Mouse (Mus musculus) midbrain, embryonic 14.5 days (tissue): ENCODE measurements around the gene Ndufs1. TPM values are rescaled to one million over a fixed set of nuclear protein-coding genes. Genes with fewer than 3 reads are reported as not detected.

ENCODE experiments used
- ATAC-seq: fragments of 200-750 bp; cut with Nextera tagmentation; 2 replicates; pipeline ENCODE4 v1.8.0; 2017; ENCODE audit warnings: moderate number of reproducible peaks, moderate library complexity; ENCODE audit not compliant: low FRiP score, low TSS enrichment
- DNase-seq: peaks from one replicate; pipeline ENCODE4 v3.0.0-alpha.2; 2015
- H3K27ac ChIP-seq: fragments of 300-500 bp; sonication (generic); replicated peaks from 2 replicates; pipeline ENCODE4 v1.5.1; 2014; ENCODE audit warnings: mild to moderate bottlenecking, low read depth, low read length, moderate library complexity
- H3K27me3 ChIP-seq: fragments of 300-500 bp; sonication (generic); 2 replicates; pipeline ENCODE4 v1.6.1; 2014; ENCODE audit warnings: low read length, control low read depth, mixed read lengths; ENCODE audit not compliant: control insufficient read depth, insufficient read depth
- H3K36me3 ChIP-seq: fragments of 300-500 bp; sonication (generic); 2 replicates; pipeline ENCODE4 v1.6.1; 2014; ENCODE audit warnings: low read length, control low read depth; ENCODE audit not compliant: control insufficient read depth, insufficient read depth
- H3K4me1 ChIP-seq: fragments of 300-500 bp; sonication (generic); 2 replicates; pipeline ENCODE4 v1.6.1; 2014; ENCODE audit warnings: mild to moderate bottlenecking, antibody characterized with exemption, low read length, control low read depth; ENCODE audit not compliant: control insufficient read depth, insufficient read depth
- H3K4me2 ChIP-seq: fragments of 300-500 bp; sonication (generic); 2 replicates; pipeline ENCODE4 v1.6.1; 2014; ENCODE audit warnings: mild to moderate bottlenecking, low read length, moderate library complexity
- H3K4me3 ChIP-seq: fragments of 300-500 bp; sonication (generic); replicated peaks from 2 replicates; pipeline ENCODE4 v1.5.1; 2014; ENCODE audit warnings: low read depth, low read length
- H3K9ac ChIP-seq: fragments of 300-500 bp; sonication (generic); replicated peaks from 2 replicates; pipeline ENCODE4 v1.6.1; 2014; ENCODE audit warnings: mild to moderate bottlenecking, low read length, moderate library complexity
- H3K9me3 ChIP-seq: fragments of 300-500 bp; sonication (generic); 2 replicates; pipeline ENCODE4 v1.6.1; 2016; ENCODE audit warnings: low read length, control low read depth, mixed read lengths; ENCODE audit not compliant: control insufficient read depth
- WGBS: fragments of 180-500 bp; shearing (Covaris S2); extraction: QIAGEN DNeasy Blood & Tissue Kit; methylation state at CpG from one replicate; pipeline ENCODE4 v1.1.7; 2014; 5-methylcytosine and 5-hydroxymethylcytosine counted together
- microRNA-seq: library from miRNA; unstranded; fragments of <30 nt; microRNA quantifications from one replicate; pipeline ENCODE4, GENCODE M21; 2016
- polyA plus RNA-seq: library from polyadenylated mRNA; unstranded; fragments of >200 nt; fragmentation: Nextera tagmentation; extraction: Ambion mirVana; gene quantifications from 2 replicates; pipeline ENCODE4 v1.2.1, GENCODE M21; 2014

Ndufs1 gene
- polyA plus RNA-seq, 1 experiment from 2014 or later: 136 TPM

DNA sequence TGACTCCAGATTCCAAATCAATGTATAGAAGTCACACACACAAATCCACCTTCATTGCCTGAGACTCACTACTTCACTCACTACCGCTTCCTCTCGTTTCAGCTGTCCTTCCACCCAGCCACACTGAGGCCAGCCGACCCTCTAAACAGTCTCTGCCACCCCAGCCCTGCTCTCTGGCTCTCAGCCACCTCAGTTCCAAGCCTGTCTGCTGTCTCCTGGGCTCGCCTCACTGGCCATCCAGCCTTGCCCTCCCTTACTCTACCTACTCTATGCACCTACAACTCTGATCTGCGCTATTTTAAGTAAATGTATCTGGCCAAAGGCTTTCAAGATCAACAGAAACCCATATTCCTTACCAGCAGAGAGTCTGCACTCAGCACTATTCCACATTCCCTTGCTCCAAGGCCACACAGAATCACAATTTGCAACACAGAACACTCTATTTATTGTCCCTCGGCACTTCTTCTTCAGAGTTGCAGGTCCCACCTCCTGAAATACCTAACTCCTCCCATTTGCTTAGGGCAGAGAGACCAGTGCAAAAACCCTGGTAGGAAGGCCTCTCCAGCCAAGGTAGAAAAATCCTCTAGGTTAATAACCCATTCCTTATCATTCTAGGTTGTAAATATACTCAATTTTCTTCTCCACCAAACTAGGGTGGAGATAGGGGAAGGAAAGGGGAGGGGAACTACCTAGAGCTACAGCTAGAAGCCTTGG is 68.9 kb downstream of the Ndufs1 start:
- peaks cover 11% of the 10 kb centered on the region for H3K4me1 ChIP-seq
- 88% methylated on average over 6 of the region's 6 CpGs for WGBS
- no peak overlapping the region for H3K9ac ChIP-seq
- ATAC-seq: no peak
- no peak overlapping the region for H3K4me3 ChIP-seq
- peaks cover 13% of the 10 kb centered on the region for H3K36me3 ChIP-seq
- H3K27ac ChIP-seq: no peak overlapping the region
- DNase-seq: no peak
- H3K9me3 ChIP-seq: no peaks in the 10 kb centered on the region
- H3K4me2 ChIP-seq: no peak overlapping the region
- no peaks in the 10 kb centered on the region for H3K27me3 ChIP-seq

- ATAC-seq (no peak), DNase-seq (no peak)
- no peak overlapping the region for H3K4me3 ChIP-seq
- H3K4me1 ChIP-seq: no peaks in the 10 kb centered on the region
- no peaks in the 10 kb centered on the region for H3K27me3 ChIP-seq
- H3K27ac ChIP-seq: no peak overlapping the region
- H3K36me3 ChIP-seq: peaks cover 48% of the 10 kb centered on the region
- no peak overlapping the region for H3K4me2 ChIP-seq
- no peaks in the 10 kb centered on the region for H3K9me3 ChIP-seq
- WGBS: 93% methylated on average over 12 of the region's 12 CpGs
- no peak overlapping the region for H3K9ac ChIP-seq
These were observed 73.7 kb downstream of the Ndufs1 start for GRCm38 (mm10) chr1:63102758-63103451.

- peaks cover 50% of the 10 kb centered on the region for H3K36me3 ChIP-seq
- no peaks in the 10 kb centered on the region for H3K27me3 ChIP-seq
- no peak for ATAC-seq
- H3K4me1 ChIP-seq: no peaks in the 10 kb centered on the region
- no peak overlapping the region for H3K9ac ChIP-seq
- no peak overlapping the region for H3K4me2 ChIP-seq
- 94% methylated on average over 8 of the region's 8 CpGs for WGBS
- no peak overlapping the region for H3K27ac ChIP-seq
- no peaks in the 10 kb centered on the region for H3K9me3 ChIP-seq
- no peak for DNase-seq
- no peak overlapping the region for H3K4me3 ChIP-seq
These were observed 76.4 kb downstream of the Ndufs1 start for GRCm38 (mm10) chr1:63100196-63100595.

DNA sequence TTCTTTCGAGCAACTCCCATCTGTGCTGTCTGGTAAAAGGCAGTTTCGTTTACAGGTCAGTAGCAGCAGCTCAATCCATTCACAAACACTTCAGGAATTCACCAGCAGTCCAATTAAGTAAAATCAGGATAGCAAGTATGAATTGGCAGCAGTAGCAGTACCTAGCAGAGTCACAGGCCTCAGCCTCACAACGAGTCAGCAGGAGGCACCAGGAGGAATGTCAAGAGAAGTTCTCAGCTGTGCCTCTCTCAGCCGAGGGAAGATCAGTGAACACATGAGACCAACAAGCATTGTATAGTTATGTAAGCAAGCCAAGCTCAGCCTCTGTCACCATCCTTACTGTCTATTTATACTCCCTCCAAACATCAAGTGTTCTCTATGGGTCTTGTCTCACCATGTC is 77.8 kb downstream of the Ndufs1 start:
- H3K4me1 ChIP-seq: no peaks in the 10 kb centered on the region
- ATAC-seq (no peak), DNase-seq (no peak)
- no peak overlapping the region for H3K4me2 ChIP-seq
- H3K9ac ChIP-seq: no peak overlapping the region
- no peak overlapping the region for H3K27ac ChIP-seq
- 91% methylated on average over 4 of the region's 4 CpGs for WGBS
- no peaks in the 10 kb centered on the region for H3K27me3 ChIP-seq
- no peak overlapping the region for H3K4me3 ChIP-seq
- H3K36me3 ChIP-seq: peaks cover 48% of the 10 kb centered on the region
- H3K9me3 ChIP-seq: no peaks in the 10 kb centered on the region

GRCm38 (mm10) chr1:63096071-63096470 is 80.6 kb downstream of the Ndufs1 start:
- H3K36me3 ChIP-seq: peaks cover 54% of the 10 kb centered on the region
- 87% methylated on average over 5 of the region's 5 CpGs for WGBS

More at GRCm38 (mm10) chr1:63096071-63096470, 80.6 kb downstream of the Ndufs1 start:
- no peaks in the 10 kb centered on the region for H3K27me3 ChIP-seq
- no peaks in the 10 kb centered on the region for H3K4me1 ChIP-seq
- ATAC-seq: no peak
- no peak overlapping the region for H3K9ac ChIP-seq
- no peak overlapping the region for H3K4me2 ChIP-seq
- no peak overlapping the region for H3K27ac ChIP-seq
- no peak overlapping the region for H3K4me3 ChIP-seq
- no peak for DNase-seq
- H3K9me3 ChIP-seq: no peaks in the 10 kb centered on the region

Small RNAs within 50 kb of the gene (microRNA-seq; reads per million reads assigned to microRNA genes)
- not detected for gene Gm24557
- not detected for gene Gm27512

Other genes with a start within 250 kb of the Ndufs1 start
- 8.2 and 10.3 TPM in 2 replicates for gene Ino80d, start 62.2 kb downstream of the Ndufs1 start, polyA plus RNA-seq
- 485 and 564 TPM in 2 replicates for gene Eef1b2, start within 50 bp of the Ndufs1 start, polyA plus RNA-seq
- 0.69 and 0.71 TPM in 2 replicates for gene Gpr1, start 37.7 kb upstream of the Ndufs1 start, polyA plus RNA-seq
- gene Zdbf2, start 96.4 kb upstream of the Ndufs1 start, polyA plus RNA-seq: 38.3 and 38.9 TPM in 2 replicates